Mouse (Mus musculus) Muller cell, postnatal 12 days (primary cell): ENCODE measurements at regions not wholly inside any gene's neighbourhood (a gene's known extent, or its start where the extent isn't known, plus 50 kb on each side); places are given as distances from the start of the nearest gene placed in this dataset.

ENCODE experiments used
- DNase-seq: peaks from one replicate; pipeline ENCODE4 v3.0.0-alpha.2; 2015; ENCODE audit errors: inconsistent ontology term

GRCm38 (mm10) chr6:147822215-147822614, 224.8 kb upstream of the Far2 start:
- no peak for DNase-seq

GRCm38 (mm10) chr6:147832521-147832920, 214.5 kb upstream of the Far2 start:
- no peak for DNase-seq

- no peak for DNase-seq
Measured at GRCm38 (mm10) chr6:147833501-147833900, 213.6 kb upstream of the Far2 start.

- no peak for DNase-seq
Measured at GRCm38 (mm10) chr6:147838846-147839245, 208.2 kb upstream of the Far2 start.

- no peak for DNase-seq
Measured at GRCm38 (mm10) chr6:147849988-147850387, 197.1 kb upstream of the Far2 start.

GRCm38 (mm10) chr6:147861116-147861515, 185.9 kb upstream of the Far2 start:
- no peak for DNase-seq

GRCm38 (mm10) chr6:147871033-147871432, 176.0 kb upstream of the Far2 start:
- no peak for DNase-seq

- DNase-seq = no peak
Measured at GRCm38 (mm10) chr6:147873173-147873572, 173.9 kb upstream of the Far2 start.

- no peak for DNase-seq
Measured at GRCm38 (mm10) chr6:147878485-147878884, 168.6 kb upstream of the Far2 start.

GRCm38 (mm10) chr6:147885902-147886301, 161.2 kb upstream of the Far2 start:
- no peak for DNase-seq

GRCm38 (mm10) chr6:147919697-147920096, 127.4 kb upstream of the Far2 start:
- DNase-seq = no peak

GRCm38 (mm10) chr6:147921091-147921490, 126.0 kb upstream of the Far2 start:
- no peak for DNase-seq

GRCm38 (mm10) chr6:147922506-147922905, 124.6 kb upstream of the Far2 start:
- DNase-seq = no peak

- DNase-seq = no peak
Measured at GRCm38 (mm10) chr6:147923246-147923645, 123.8 kb upstream of the Far2 start.

GRCm38 (mm10) chr6:147928951-147929350, 118.1 kb upstream of the Far2 start:
- no peak for DNase-seq

- no peak for DNase-seq
Measured at GRCm38 (mm10) chr6:147944020-147944419, 103.0 kb upstream of the Far2 start.

GRCm38 (mm10) chr6:147944940-147945676, 102.0 kb upstream of the Far2 start:
- peak; percentile 29 for DNase-seq

GRCm38 (mm10) chr6:147947997-147948396, 99.1 kb upstream of the Far2 start:
- no peak for DNase-seq

GRCm38 (mm10) chr6:147951642-147952041, 95.4 kb upstream of the Far2 start:
- DNase-seq = peak; percentile 44

GRCm38 (mm10) chr6:147953058-147953679, 93.9 kb upstream of the Far2 start:
- DNase-seq = no peak

- DNase-seq = no peak
Measured at GRCm38 (mm10) chr6:147953753-147954152, 93.3 kb upstream of the Far2 start.

GRCm38 (mm10) chr6:147954253-147954652, 92.8 kb upstream of the Far2 start:
- DNase-seq = no peak
